Mouse (Mus musculus): ENCODE results near the gene Fstl5. TPM values are rescaled to one million over a fixed set of nuclear protein-coding genes. Genes with fewer than 3 reads are reported as not detected.
"Not testable (repeated sequence)": the region's sequence is repeated elsewhere in the genome, so short reads cannot be mapped to it uniquely, and the experiment has no call there.

The Fstl5 gene
- total RNA-seq, 2 experiments from 2014 or later = 6.2 to 10.1 TPM

DNA sequence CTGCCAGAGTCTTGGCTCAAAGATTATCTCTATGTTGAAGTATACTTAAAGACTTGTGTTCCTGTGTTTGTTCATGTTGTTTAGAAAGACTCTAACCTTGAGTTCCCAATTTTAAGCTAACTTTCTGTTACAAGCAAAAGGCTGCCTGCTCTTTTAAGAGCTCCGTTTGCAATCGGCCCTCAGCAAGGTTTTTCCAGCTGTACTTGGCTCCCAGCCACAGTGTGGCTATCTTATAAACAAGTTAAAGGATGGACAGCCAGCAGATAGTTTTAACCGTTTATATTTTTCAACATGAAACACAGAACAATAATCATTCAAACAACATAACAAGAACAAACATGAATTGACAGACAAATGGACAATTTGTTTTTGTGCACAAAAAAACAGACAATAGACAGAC lies 433.8 kb downstream of the Fstl5 start:
- DNase-seq (ENCODE audit: low spot score in 2 of 2) = not testable (repeated sequence)

- DNase-seq (ENCODE audit: low spot score in 2 of 2) = peak in 1 of 2 experiments; percentile 12
Observed at GRCm38 (mm10) chr3:76508811-76509210, 434.7 kb downstream of the Fstl5 start.

- no peak for DNase-seq (ENCODE audit: low spot score in 2 of 2)
Observed at GRCm38 (mm10) chr3:76567346-76567745, 493.3 kb downstream of the Fstl5 start.

- no peak for DNase-seq (ENCODE audit: low spot score in 2 of 2)
Observed at GRCm38 (mm10) chr3:76572478-76572877, 498.4 kb downstream of the Fstl5 start.

GRCm38 (mm10) chr3:76572920-76573541 lies 499.0 kb downstream of the Fstl5 start:
- DNase-seq (ENCODE audit: low spot score in 2 of 2) = no peak

DNA sequence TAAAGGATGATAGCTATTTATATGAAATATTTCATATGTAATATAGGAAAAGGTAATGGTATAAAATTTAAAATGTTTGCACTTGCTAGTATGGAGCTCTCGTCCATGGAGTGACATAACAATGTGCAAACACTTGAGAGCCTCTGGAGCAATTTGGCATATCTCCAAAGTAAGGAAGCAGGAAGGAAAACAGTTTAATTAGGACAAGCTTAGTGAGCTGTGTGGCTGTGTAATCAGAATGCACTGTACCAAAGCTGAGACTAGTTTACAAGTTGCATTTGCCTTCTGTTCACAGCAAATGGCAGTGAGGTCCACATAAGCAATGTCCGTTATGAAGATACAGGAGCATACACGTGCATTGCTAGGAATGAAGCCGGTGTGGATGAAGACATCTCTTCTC lies 519.1 kb downstream of the Fstl5 start:
- DNase-seq (ENCODE audit: low spot score in 2 of 2) = no peak

DNA sequence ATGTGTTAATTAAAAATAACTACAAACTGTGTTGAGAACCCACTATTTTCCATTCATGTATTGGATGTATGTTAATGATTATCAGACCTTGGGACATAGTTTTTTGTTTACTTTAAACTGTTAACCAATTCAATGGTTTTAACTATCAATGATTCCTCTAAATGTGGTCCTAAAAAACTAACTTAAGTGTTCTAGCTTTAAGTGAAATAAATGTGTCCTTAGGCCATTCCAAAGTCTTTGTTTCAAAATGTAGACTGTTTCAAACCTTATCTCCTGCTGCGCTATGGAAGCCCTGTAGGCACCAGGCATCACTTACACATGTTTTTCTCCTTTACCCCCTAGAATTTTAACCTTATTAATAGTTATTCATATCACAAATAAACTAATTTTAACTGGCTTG lies 546.0 kb downstream of the Fstl5 start:
- DNase-seq (ENCODE audit: low spot score in 2 of 2) = no peak

DNA sequence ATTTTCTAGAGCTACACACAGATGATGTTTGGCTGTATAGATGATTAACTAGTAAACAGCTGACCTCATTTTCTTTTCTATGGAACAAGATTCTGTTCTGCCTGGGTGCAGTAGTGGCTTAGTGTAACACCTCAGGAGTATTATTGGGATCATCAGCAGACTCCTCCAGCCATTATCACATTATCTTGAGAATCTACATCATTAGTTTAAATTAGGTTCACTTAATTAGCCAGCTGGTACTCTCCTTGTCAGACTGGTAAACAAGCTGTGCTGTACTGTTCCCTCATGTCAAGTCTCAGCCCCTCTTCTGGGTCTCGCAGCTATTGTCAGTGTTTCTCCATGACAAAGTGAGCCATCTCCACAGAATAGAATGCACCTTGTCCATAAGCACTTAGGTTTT lies 580.2 kb downstream of the Fstl5 start:
- DNase-seq (ENCODE audit: low spot score in 2 of 2) = no peak

DNA sequence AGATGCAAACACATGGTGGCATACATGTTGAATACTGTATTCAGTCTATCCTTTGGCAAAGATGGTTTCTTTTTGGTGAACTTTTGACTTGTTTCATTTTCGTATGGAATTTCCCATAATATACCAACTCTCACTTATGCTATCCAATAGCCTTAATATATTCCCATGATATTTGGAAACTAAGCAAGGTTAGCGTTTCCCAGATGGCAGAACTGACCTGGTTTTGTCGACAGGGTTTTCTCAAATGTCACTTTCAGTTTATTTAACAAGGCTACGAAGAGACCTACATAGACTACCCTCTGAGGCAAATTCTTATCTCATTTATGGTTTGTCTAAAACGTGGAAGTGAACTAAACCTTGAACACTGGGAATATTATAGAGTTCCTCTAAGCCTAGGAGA lies 596.8 kb downstream of the Fstl5 start:
- no peak for DNase-seq (ENCODE audit: low spot score in 2 of 2)

GRCm38 (mm10) chr3:76676006-76676405 lies 601.9 kb downstream of the Fstl5 start:
- DNase-seq (ENCODE audit: low spot score in 2 of 2) = no peak

DNA sequence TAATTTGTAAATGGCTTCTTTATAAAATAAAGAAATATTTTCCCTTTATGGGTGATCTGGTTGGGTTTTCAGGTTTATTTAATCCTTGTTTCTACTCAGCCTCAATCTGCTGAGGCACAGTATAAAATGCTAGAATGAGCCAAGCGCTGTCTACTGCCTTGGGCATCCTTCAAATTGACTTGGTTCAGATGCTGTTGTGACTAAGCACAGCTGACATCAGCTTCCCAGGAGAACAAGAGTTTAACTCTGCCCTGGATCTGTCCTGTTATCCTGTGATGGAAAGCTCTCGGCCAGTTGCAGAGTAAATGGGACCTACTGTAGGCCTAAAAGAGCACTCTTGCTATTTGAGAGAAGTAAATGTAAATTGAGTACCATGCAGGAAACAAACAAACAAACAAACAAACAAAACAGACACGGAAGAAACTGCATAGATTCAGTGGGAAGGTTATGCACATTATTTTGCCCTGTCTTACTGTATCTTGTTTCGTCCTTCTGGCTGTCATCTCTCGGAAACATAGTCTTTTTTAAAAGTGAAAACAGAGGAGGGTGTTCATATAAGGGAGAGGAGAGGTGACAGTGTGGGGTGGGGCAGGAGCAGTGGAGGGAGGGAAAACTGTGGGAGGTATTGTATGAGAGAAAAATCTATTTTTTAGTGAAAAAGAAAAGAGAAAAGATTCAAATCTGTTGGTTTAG lies 605.9 kb downstream of the Fstl5 start:
- DNase-seq (ENCODE audit: low spot score in 2 of 2) = no peak

- DNase-seq (ENCODE audit: low spot score in 2 of 2) = no peak
Observed at GRCm38 (mm10) chr3:76680546-76680883, 606.4 kb downstream of the Fstl5 start.

- no peak for DNase-seq (ENCODE audit: low spot score in 2 of 2)
Observed at GRCm38 (mm10) chr3:76697134-76697629, 623.1 kb downstream of the Fstl5 start.

- DNase-seq (ENCODE audit: low spot score in 2 of 2) = no peak
Observed at GRCm38 (mm10) chr3:76739221-76739620, 665.2 kb downstream of the Fstl5 start.

Other genes with a start within 250 kb of the Fstl5 start
- gene Golim4, start 117.3 kb upstream of the Fstl5 start, total RNA-seq (2021) = 100 to 1,000 TPM in 1 of 2 experiments, 10 to 100 TPM in 1; 39.8 to 104 TPM